Mouse (Mus musculus): ENCODE results near the gene Gm49369. TPM values are rescaled to one million over a fixed set of nuclear protein-coding genes. Genes with fewer than 3 reads are reported as not detected.

Gene Gm49369
- not detected for polyA plus RNA-seq (2015; fragmentation: Illumina TruSeq; extraction: RNeasy Lipid Tissue Mini Kit (QIAGEN cat#74804); ENCODE audit: insufficient read depth, low read depth, low replicate concordance)

GRCm38 (mm10) chr7:142382567-142382966, at the start of gene Gm49369:
TSS of gene Gm49369 (minus strand) at chr7:142382667.

GRCm38 (mm10) chr7:142387419-142388148, 5.1 kb upstream of the Gm49369 start, which contains the start of gene Ctsd:
TSS of gene Ctsd (minus strand) at chr7:142388038.

GRCm38 (mm10) chr7:142373641-142374412, 8.6 kb downstream of the Gm49369 start, which contains the start of gene Ifitm10:
TSS of gene Ifitm10 (minus strand) at chr7:142373753.

Other genes with a start within 250 kb of the Gm49369 start
- not detected for gene Gm39115, start 246.6 kb downstream of the Gm49369 start, polyA plus RNA-seq (2015; fragmentation: Illumina TruSeq; extraction: RNeasy Lipid Tissue Mini Kit (QIAGEN cat#74804); ENCODE audit: insufficient read depth, low read depth, low replicate concordance)
- gene Gm45337, start 238.1 kb downstream of the Gm49369 start, polyA plus RNA-seq (2015; fragmentation: Illumina TruSeq; extraction: RNeasy Lipid Tissue Mini Kit (QIAGEN cat#74804); ENCODE audit: insufficient read depth, low read depth, low replicate concordance): not detected
- gene Gm29735, start 225.6 kb downstream of the Gm49369 start, polyA plus RNA-seq (2015; fragmentation: Illumina TruSeq; extraction: RNeasy Lipid Tissue Mini Kit (QIAGEN cat#74804); ENCODE audit: insufficient read depth, low read depth, low replicate concordance): not detected
- not detected for gene Gm4553, start 216.9 kb downstream of the Gm49369 start, polyA plus RNA-seq (2015; fragmentation: Illumina TruSeq; extraction: RNeasy Lipid Tissue Mini Kit (QIAGEN cat#74804); ENCODE audit: insufficient read depth, low read depth, low replicate concordance)
- not detected for gene Krtap5-2, start 206.7 kb downstream of the Gm49369 start, polyA plus RNA-seq (2015; fragmentation: Illumina TruSeq; extraction: RNeasy Lipid Tissue Mini Kit (QIAGEN cat#74804); ENCODE audit: insufficient read depth, low read depth, low replicate concordance)
- not detected for gene Gm10153, start 192.3 kb downstream of the Gm49369 start, polyA plus RNA-seq (2015; fragmentation: Illumina TruSeq; extraction: RNeasy Lipid Tissue Mini Kit (QIAGEN cat#74804); ENCODE audit: insufficient read depth, low read depth, low replicate concordance)
- not detected for gene Krtap5-3, start 181.3 kb downstream of the Gm49369 start, polyA plus RNA-seq (2015; fragmentation: Illumina TruSeq; extraction: RNeasy Lipid Tissue Mini Kit (QIAGEN cat#74804); ENCODE audit: insufficient read depth, low read depth, low replicate concordance)
- not detected for gene Gm7579, start 170.8 kb downstream of the Gm49369 start, polyA plus RNA-seq (2015; fragmentation: Illumina TruSeq; extraction: RNeasy Lipid Tissue Mini Kit (QIAGEN cat#74804); ENCODE audit: insufficient read depth, low read depth, low replicate concordance)
- gene Krtap5-5, start 152.7 kb downstream of the Gm49369 start, polyA plus RNA-seq (2015; fragmentation: Illumina TruSeq; extraction: RNeasy Lipid Tissue Mini Kit (QIAGEN cat#74804); ENCODE audit: insufficient read depth, low read depth, low replicate concordance): not detected
- not detected for gene Gm40460, start 141.6 kb downstream of the Gm49369 start, polyA plus RNA-seq (2015; fragmentation: Illumina TruSeq; extraction: RNeasy Lipid Tissue Mini Kit (QIAGEN cat#74804); ENCODE audit: insufficient read depth, low read depth, low replicate concordance)
- gene Gm2431, start 124.3 kb downstream of the Gm49369 start, polyA plus RNA-seq (2015; fragmentation: Illumina TruSeq; extraction: RNeasy Lipid Tissue Mini Kit (QIAGEN cat#74804); ENCODE audit: insufficient read depth, low read depth, low replicate concordance): not detected
- gene Gm4559, start 108.3 kb downstream of the Gm49369 start, polyA plus RNA-seq (2015; fragmentation: Illumina TruSeq; extraction: RNeasy Lipid Tissue Mini Kit (QIAGEN cat#74804); ENCODE audit: insufficient read depth, low read depth, low replicate concordance): not detected
- gene Krtap5-1, start 85.5 kb downstream of the Gm49369 start, polyA plus RNA-seq (2015; fragmentation: Illumina TruSeq; extraction: RNeasy Lipid Tissue Mini Kit (QIAGEN cat#74804); ENCODE audit: insufficient read depth, low read depth, low replicate concordance): not detected
- not detected for gene Krtap5-4, start 79.1 kb downstream of the Gm49369 start, polyA plus RNA-seq (2015; fragmentation: Illumina TruSeq; extraction: RNeasy Lipid Tissue Mini Kit (QIAGEN cat#74804); ENCODE audit: insufficient read depth, low read depth, low replicate concordance)
- gene Ifitm10, start 8.9 kb downstream of the Gm49369 start, polyA plus RNA-seq (2015; fragmentation: Illumina TruSeq; extraction: RNeasy Lipid Tissue Mini Kit (QIAGEN cat#74804); ENCODE audit: insufficient read depth, low read depth, low replicate concordance): not detected
- gene Ctsd, start 5.4 kb upstream of the Gm49369 start, polyA plus RNA-seq (2015; fragmentation: Illumina TruSeq; extraction: RNeasy Lipid Tissue Mini Kit (QIAGEN cat#74804); ENCODE audit: insufficient read depth, low read depth, low replicate concordance): 108 TPM
- not detected for gene Syt8, start 52.2 kb upstream of the Gm49369 start, polyA plus RNA-seq (2015; fragmentation: Illumina TruSeq; extraction: RNeasy Lipid Tissue Mini Kit (QIAGEN cat#74804); ENCODE audit: insufficient read depth, low read depth, low replicate concordance)
- gene Tnni2, start 59.1 kb upstream of the Gm49369 start, polyA plus RNA-seq (2015; fragmentation: Illumina TruSeq; extraction: RNeasy Lipid Tissue Mini Kit (QIAGEN cat#74804); ENCODE audit: insufficient read depth, low read depth, low replicate concordance): not detected
- gene Lsp1, start 78.1 kb upstream of the Gm49369 start, polyA plus RNA-seq (2015; fragmentation: Illumina TruSeq; extraction: RNeasy Lipid Tissue Mini Kit (QIAGEN cat#74804); ENCODE audit: insufficient read depth, low read depth, low replicate concordance): 26.2 TPM
- gene Tnnt3, start 116.2 kb upstream of the Gm49369 start, polyA plus RNA-seq (2015; fragmentation: Illumina TruSeq; extraction: RNeasy Lipid Tissue Mini Kit (QIAGEN cat#74804); ENCODE audit: insufficient read depth, low read depth, low replicate concordance): not detected
- gene Mrpl23, start 150.0 kb upstream of the Gm49369 start, polyA plus RNA-seq (2015; fragmentation: Illumina TruSeq; extraction: RNeasy Lipid Tissue Mini Kit (QIAGEN cat#74804); ENCODE audit: insufficient read depth, low read depth, low replicate concordance): 17.2 TPM

All from pancreas, adult 10 weeks (tissue).